Mouse (Mus musculus): ENCODE data around the gene Phox2b.

Gene Phox2b

DNA sequence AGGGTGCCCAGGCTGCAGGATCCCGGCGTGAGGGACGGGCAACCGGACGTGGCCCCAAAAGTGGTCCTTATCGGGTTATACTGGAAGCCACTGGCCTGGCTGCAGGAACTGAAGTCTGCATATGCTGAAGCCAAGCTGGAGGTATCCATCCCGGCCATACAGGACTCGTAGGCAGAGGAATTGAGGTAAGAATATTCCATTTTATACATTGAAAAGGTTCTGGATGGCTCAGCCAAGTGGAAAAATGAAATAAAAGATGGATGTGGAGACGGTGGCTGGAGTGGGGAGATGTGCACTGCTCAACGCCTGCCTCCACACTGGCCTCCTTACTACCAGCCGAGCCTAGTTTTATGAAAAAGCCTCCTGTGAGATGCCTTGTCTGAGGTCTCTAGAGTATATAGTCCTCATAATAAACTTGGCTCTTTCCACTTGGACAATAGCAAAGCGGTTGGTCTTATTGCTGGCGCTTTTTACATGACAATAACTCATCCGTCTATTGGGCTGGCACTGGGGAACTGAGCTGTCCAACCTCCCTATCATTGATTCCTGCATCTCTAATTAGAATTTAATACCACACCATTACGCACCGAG is at the start of gene Phox2b:
Gene Phox2b, minus strand, starts transcription at position 569 of the 591 bp plus-strand sequence.
- DNase-seq (ENCODE audit: low read depth): no peak

DNA sequence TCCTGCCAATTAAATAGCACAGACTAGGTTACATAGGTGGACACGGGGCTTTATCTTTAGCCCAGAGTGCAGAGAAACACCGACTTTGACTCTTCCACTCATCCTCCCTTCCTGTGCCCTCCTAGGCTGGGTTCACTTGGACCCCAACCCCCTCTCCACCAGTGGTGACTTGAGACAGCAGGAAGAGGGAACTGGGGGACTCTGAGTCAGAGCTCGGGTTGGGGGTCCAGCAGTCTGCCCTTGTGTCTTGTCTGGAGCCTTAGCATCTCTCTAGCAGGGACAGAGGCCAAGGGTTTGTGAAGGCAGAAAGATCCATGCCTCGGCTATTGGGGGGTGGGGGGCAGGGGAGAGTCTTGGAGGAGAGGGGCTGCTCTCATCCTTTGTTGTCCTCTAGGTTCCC is 43.5 kb upstream of the Phox2b start:
- no peak for DNase-seq (ENCODE audit: low read depth)

DNA sequence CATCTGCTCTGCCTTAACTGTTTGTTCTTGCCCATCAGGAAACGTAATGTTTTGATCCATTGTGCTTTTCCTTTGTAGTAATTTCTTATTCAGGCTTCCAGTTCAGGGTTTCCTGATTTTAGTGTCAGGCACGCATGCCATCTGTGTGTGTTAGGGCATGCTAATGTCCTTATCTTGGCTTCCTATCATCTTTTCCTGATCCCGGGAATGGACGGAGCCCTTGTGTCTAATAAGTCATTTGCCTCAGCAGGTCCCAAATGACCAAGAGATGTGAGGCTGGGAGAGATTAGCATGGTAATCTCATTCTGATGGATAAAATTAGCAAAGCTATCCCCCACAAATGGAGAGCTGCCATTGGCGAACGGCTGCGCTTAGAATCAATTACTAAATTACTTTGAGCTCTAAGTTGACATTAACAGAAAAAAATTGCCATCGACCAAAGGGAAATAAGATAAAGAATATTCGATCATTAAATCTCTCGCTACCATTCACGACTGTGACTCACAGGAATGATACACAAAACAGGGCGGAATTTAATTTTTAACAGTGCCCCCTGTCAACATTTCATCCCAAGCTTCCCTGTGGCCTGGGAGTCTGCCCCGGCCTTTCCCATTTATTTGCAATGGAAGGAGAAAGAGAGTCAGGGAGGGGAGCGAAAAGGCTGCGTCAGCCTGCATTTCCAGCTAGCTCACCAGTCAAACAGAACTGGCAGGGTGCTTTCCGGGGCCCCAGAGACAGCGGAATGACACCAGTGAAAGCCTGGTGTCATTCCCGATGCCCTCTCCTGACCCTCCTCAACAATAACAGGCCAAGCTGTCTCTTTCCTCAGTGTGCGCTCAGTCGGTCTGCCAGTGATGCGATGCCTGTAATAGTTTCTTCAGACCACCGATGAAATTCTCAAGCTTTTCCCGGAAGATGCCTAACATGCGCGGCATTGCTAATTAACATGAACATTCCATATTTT is 40.2 kb upstream of the Phox2b start:
- DNase-seq (ENCODE audit: low read depth): no peak

DNA sequence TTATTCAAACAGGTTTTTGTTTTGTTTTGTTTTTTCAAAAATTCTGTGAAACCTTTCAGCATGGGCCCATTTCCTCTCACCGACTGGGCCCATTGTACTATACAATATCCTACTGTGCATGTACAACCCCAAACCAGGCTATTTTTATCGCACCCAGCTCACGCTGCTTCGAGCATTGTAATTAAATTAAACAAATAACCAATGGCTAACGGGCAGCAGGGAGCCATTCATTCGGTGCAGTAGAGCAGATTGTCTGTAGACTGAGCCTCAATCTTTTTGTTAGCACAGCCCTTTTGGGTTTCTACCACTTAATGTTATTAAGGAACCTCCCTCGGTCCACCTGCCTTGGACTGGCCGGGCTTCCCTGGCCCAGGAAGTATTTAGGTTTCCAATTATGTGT is 39.5 kb upstream of the Phox2b start:
- no peak for DNase-seq (ENCODE audit: low read depth)

DNA sequence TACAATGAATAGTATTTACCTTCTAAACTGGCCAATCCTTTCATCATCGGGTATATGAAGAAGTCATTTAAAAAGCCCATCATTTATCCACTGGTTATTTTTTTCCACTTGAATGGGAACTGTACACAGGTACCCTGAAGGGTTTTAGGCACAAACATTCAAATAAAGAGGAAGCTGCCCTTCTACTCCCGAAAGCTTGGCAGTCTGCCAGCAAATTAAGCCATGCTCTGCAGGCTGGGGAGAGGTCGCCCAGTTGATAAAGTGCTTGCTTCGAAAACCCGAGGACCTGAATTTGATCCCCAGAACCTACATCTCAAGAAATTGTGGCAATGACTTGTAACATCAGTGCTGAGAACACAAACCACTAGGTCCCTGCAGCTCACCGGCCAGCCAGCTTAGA is 35.6 kb upstream of the Phox2b start:
- DNase-seq (ENCODE audit: low read depth): no peak

DNA sequence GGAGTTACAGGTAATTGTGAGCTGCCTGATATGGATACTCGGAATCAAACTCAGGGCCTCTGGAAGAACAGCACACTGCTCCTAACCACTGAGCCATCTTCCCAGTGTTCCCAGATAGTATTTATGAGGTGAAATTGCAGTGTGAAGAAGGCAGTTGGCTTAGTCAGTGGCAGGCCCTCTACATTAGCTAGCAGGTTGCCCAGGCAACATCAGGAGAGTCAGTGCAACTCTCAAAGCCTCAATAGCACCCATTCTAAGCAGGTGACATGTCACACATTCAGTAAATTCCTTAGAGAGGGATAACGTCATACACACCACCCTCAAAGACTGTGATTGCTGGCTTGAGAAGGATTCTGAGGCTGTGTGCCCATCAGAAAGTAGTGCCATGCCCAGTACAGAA is 32.6 kb upstream of the Phox2b start:
- no peak for DNase-seq (ENCODE audit: low read depth)

DNA sequence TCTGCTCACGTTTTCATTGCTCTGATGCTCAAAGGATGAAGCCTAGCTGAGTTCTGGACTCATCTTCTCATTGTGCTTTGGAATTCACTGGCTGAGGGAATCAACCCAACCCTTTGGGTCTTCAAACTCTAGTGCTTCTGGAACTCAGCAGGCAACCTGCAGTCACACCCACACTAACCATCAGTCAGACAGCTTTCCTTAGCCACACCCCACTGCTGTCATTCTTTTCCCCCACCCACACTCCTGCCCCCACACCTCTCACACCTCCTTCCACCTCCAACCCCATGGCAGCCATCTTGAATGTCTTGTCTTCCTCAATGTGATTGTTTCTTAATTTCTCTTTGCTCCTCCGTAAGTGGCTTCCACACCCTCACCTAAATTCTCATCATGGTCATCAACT is 7.2 kb upstream of the Phox2b start:
- no peak for DNase-seq (ENCODE audit: low read depth)

DNA sequence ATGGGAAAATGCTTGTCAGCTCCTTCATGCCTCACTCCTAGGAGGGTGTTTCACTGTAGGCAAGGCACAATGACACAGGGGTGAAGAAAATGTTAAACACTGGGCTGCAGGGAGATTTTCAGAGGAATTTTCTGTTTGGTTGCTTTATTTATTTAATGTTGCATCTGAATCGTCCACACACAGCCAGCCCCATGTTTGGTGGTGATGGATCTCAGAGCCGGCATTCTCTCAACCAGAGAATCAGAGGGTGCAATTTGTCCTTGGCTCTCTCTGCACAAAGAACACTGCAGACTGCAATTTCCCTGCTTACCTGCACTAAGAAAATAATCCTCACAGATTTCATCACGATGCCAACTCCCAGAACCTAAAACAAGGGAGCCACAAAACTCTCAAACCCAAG is 3.9 kb upstream of the Phox2b start:
- DNase-seq (ENCODE audit: low read depth): no peak

DNA sequence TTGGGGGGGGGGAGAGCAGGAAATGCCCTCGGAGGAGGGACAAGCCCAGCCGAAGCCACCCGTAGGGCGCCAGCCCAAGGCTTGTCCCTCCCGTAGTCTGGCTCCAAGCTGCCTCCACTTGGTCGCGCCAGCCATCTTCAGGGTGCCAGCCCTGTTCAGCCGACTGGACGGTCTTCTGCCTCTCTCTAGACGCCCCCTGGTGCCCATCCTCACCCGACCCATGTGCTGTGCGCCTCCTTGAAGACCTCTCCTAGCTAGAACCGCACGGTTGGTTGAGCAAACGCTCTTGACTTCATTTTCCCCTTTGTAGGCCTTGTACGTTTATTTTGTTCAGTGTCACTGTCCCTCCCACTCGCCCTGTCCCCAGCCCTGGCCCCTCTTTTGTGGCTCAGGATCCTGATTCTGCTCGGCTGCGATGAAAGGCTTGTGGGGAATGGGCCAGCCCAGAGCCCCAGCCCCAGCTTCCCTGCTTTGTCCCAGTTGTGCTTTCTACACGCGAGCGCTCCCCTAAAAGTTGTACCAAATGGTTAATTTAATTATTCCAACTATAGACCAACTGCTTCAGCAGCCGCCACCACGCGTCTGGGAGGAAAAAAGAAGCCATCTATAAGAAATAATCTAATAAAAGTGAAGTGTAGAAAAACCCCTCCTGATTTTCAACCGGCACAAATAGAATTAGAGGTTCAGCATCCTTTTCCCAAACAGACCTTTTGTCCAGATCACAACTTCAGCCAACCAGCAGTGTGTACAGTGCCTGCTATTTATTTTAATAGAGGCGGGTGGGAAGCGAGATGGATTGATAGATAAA is 2.9 kb upstream of the Phox2b start:
- DNase-seq (ENCODE audit: low read depth): no peak

DNA sequence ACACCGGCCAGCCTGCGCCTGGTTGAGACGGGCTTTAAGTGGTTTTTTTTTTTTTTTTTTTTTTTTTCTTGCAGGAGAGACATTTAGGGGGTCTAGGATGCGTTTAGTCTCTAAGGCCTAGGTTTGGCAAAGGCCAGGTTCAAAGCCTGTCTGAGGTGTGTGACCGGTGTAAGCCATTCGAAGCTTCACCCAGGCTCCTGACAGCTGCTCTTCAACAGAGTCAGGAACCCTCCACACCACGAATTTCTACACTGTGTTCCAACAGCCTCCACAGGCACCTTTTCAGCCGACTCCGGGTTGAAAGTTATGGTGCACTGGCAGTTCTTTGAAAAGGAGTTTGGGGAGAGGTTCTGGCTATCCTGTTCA is 2.3 kb upstream of the Phox2b start:
- no peak for DNase-seq (ENCODE audit: low read depth)

DNA sequence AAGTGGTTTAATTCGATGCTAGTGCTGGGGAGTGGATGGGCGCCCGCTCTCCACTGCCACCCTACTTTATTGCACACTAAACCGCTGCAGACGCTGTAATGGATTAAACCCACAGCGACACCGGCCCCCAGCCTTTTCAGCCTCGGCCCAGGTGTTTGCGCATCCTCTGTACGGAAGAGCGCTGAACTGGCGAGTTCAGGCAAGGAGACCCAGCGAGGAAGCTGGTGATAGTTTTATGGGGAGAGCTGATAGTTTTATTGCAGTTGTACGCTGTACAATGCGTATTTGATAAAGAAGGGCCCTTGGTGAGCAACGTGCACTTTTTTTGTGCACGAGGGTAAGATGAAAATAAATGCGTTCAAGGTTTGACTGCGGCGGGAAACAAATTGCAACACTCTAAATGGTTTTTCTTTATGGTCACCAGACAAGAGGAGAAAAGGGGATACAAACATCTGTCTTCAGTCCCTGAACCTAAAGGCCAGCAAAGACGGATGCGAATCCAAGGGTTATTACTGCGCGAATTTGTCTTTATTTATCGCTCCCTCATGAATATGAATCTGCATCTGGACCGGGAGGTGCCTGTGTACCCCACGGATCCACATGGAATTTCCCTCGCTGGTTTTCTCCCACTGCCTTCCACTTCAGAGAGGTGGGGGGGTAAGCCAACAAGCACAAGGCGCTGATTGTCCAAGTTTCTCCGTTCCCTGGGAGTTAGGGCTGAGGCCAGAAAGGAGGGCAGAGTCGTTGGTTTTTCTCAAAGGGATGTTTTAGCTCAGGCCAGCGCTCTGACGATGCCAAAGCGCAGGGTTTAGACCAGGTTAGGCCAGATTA is 1.7 kb upstream of the Phox2b start:
- DNase-seq (ENCODE audit: low read depth): no peak

DNA sequence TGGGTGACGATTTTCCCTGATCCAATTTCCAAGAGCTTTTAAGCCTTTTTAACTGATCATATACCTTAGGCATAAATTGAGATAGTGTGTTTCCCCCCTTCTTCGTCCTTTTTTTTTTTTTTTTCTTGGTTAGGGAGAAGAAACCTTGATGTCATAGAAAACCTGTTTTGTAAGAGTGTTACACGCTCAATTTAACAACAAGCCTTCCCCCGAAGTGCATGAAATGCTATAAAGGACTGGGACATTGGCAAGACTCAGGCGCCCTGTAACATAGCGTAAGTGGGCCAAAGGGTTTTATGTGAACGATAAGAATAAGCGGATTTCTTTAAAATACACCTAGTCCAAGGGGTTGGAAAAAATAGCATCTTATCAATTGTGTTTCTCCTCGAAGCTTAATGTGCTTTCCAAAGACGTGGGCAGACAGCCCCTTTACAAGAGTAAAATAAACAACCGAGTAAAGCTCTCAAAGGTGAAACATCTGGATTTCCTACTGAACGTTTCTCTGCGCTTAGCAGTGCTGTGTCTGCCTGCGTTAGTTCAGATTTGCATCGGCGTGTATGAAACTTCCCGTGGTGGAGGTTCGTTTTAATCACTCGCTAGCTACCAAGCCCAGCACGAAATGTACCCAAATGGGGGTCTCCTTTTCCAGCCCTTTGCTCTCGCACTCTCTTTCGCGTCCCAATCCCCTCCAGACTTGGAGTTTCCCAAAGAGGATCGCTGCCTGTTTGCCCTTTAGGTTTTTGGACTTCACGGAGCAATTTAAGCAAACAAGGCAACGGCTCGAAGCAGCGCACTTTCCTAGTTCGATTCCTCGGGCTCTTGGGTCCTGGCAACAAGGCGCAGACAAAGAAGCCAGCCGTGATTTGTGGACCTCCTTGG is 531 bp upstream of the Phox2b start:
- no peak for DNase-seq (ENCODE audit: low read depth)

DNA sequence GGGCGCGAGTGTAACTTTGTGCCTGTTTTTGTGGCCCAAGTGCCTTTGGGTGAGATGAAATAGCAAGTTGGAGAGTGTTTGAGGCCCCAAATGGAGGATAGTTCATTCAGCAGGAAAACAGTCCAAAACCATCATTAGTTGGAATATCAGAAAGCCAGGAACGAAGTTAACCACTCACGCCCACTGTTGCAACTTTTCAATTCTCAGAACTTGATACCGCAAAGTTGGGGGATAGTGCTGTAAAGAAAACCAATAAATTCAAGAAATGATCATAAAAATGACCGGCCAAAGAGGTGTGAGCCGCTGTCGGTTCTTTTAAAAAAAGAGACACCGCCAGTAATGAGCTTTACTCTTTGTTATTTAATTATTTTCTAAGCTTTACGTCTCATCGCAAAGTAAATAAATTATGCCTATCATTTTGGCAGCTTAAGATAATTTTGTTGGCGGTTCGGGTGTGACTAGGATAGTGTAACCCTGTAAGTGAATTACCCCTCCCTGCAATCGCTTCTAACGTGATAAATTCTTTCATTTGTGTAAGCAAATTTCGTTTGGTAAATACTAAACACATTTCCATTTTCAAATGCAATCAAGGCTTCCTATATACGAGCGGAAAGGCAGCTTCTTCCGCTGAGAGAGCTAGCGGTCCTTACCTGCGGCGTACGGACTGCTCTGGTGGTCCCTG is 909 bp downstream of the Phox2b start:
- DNase-seq (ENCODE audit: low read depth): no peak

DNA sequence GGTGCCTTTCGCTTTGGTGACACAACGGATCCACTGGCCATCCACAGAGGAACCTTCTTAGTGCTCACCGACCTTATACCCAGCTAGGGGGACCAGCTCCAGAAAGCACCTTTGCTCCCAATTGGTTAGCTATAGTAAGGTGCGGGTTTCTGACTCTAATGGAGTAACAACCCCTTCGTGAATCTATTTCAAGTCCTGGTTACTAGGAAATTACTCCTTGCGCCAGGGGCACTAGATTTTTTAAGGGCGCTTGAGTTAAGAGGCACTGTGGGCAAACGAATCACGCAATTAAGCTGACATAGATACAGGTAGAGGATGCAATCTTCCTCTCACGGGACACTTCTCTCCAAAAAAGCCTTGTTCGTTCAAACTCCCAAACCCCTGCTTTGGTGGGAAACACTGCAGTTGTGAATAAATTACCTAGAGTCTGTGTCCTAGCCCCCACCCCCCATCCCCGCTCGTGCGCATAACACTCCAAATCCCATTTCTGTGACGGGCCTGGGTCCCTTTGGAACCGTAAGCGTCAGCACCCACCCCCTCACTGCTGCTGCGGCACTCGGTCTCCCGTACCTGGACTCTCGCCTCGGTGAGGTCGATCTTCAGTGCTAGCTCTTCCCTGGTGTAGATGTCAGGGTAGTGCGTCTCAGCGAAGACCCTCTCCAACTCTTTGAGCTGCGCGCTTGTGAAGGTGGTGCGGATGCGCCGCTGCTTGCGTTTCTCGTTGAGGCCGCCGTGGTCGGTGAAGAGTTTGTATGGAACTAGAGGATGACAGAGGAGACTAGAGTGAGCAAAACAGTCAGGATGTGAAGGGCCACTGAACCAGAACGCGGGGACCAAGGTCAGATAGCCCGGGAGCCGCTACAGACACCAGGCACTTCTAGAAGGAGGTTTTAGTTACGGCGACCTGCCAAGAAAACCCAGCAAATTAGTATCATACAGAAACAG is 1.7 kb downstream of the Phox2b start:
- DNase-seq (ENCODE audit: low read depth): no peak

DNA sequence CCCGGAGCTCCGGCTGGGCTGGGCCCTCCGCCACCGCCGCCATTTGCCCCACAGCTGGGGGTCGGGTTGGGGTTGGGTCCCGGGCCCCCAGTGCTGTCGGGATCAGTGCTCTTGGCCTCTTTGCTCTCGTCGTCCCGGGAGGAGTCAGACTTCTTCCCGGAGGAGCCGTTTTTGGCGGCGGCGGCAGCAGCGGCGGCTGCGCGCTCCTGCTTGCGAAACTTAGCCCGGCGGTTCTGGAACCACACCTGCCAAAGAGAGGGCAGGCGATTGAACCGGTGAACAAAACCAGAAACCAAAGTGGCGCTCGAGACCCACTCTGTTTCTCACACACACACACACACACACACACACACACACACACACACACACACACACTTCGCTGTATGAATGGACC is 2.7 kb downstream of the Phox2b start:
- DNase-seq (ENCODE audit: low read depth): no peak

DNA sequence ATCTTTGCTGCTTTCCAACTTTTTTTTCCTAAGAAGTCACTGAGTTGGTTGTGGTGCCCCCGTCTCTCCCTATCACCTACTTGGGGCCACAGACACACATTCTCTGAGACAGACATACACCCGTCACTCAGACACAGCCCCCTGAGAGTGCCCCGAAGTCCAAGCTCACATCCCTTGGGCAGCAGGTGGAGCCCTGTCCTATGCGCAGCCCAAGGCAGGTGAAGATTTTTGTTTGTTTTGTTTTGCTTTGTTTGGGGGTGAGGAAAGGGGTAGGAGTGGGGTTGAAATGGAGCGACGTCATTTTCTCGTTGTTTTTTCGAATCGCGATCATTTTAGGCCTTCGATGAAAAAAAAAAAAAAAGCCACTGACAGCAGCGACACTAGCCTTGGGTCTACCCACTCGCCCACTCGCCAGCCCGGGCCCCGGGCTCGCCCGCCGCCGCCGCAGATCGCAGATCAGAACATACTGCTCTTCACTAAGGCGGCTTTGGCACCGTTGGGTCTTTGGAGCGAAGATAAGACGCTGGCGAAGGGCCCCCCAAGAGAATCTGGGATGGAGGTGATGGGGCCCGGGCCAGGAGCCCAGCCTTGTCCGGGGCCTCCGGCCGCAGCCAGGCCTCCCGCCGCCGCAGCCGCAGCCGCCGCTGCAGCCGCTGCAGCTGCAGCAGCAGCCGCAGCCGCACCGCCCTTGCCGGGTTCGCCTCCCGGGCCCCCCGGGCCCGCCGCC is 3.3 kb downstream of the Phox2b start:
- DNase-seq (ENCODE audit: low read depth): no peak

DNA sequence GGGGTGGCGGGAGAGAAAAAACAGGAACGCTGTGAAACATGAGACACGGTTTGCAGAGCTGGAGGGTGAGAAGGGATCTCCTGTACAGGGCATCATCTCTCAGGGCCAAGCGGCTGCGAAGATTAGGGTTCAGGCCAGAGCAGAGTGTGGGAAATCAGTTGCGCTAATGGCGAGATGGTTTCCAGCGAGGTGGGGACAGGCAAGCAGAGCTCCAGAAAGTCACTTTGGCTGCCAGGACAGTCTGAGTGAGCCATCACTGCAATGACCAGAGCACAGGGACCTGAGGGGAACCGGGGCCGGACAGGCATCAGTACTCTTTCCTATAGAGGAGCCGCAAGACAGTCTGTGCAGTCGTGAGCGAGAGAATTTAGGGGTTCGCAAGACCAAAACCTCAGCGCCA is 3.9 kb downstream of the Phox2b start:
- no peak for DNase-seq (ENCODE audit: low read depth)

DNA sequence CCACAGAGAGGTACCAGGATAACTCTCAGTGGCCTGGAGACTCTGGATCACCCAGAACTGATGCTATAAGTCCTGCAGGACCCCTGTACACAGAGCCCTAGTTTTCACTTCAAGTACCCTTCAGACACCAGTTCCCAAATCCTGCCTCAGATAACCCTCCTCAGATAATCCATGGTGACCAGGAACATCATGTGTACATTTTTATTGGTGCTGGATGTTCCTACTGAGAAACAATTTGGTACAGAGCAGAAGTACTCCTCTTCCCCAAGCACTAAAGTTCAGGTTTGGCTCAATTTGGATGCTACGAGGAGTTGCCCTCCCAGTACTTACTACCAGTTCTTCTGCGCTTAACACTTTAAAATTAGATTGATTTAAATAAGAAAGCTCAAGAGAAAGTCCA is 5.1 kb downstream of the Phox2b start:
- DNase-seq (ENCODE audit: low read depth): no peak

DNA sequence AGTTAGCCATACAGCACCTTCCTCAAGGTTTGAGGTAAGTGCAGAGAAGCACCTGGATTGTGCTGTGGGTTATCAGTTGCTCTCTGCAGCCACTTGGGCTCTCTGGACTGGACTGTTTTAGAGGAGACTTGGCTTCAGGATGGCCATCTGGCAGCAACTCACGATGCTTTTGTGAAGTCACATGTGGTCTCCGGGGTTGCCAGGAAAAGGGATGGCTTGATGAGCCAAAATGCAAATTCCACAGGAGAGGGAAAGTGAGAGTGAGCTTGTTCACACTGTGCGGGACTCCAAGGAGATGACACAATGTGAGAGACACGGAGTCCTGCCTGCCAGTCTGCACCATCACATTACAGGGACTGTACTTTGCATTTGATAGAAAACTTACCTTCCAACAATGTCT is 7.3 kb downstream of the Phox2b start:
- no peak for DNase-seq (ENCODE audit: low read depth)
